Mouse (Mus musculus): Measurements from ENCODE around the gene Tep1. TPM values are rescaled to one million over a fixed set of nuclear protein-coding genes. Genes with fewer than 3 reads are reported as not detected.
"Not testable (repeated sequence)": the region's sequence is repeated elsewhere in the genome, so short reads cannot be mapped to it uniquely, and the experiment has no call there.

The Tep1 gene
- 1.6 and 1.7 TPM in 2 replicates for polyA plus RNA-seq (2015; fragmentation: Nextera tagmentation; extraction: Ambion mirVana)

GRCm38 (mm10) chr14:50869889-50870804 lies at the start of gene Tep1:
Tep1 (minus strand) TSS chr14:50870560.
- Histone ChIP-seq H3K9me3 (no peaks in the 10 kb centered on the region), H3K36me3 (no peaks in the 10 kb centered on the region), H3K27ac (replicated peaks) (peak within 1 kb of the TSS; percentile 35), H3K9ac (replicated peaks) (peak within 1 kb of the TSS; percentile 55), H3K27me3 (no peaks in the 10 kb centered on the region), H3K4me2 (replicated peaks) (peak within 1 kb of the TSS; percentile 74), H3K4me3 (peak within 1 kb of the TSS; percentile 50), H3K4me1 (peaks cover 5% of the 10 kb centered on the region)
- 7% methylated on average over 32 of the region's 32 CpGs for WGBS
- peak; percentile 86 for ATAC-seq (replicated peaks)

GRCm38 (mm10) chr14:50911356-50911755 lies 41.0 kb upstream of the Tep1 start:
- H3K27me3 ChIP-seq = no peaks in the 10 kb centered on the region
- peaks cover 42% of the 10 kb centered on the region for H3K36me3 ChIP-seq
- no peak overlapping the region for H3K4me3 ChIP-seq
- no peak overlapping the region for H3K4me2 ChIP-seq (replicated peaks)
- no peaks in the 10 kb centered on the region for H3K9me3 ChIP-seq
- no peak overlapping the region for H3K27ac ChIP-seq (replicated peaks)
- H3K9ac ChIP-seq (replicated peaks) = no peak overlapping the region
- H3K4me1 ChIP-seq = no peaks in the 10 kb centered on the region
- no peak for ATAC-seq (replicated peaks)
- whole genome bisulfite sequencing = 56% methylated on average over 3 of the region's 3 CpGs

- 78% methylated on average over 4 of the region's 4 CpGs for WGBS
Observed at GRCm38 (mm10) chr14:50908126-50908525, 37.8 kb upstream of the Tep1 start.

GRCm38 (mm10) chr14:50905327-50905726 lies 35.0 kb upstream of the Tep1 start:
- H3K27ac ChIP-seq (replicated peaks); H3K27me3 ChIP-seq; H3K9ac ChIP-seq (replicated peaks); H3K36me3 ChIP-seq; ATAC-seq (replicated peaks); H3K4me2 ChIP-seq (replicated peaks); H3K9me3 ChIP-seq; H3K4me3 ChIP-seq; H3K4me1 ChIP-seq: not testable (repeated sequence)

More at GRCm38 (mm10) chr14:50908126-50908525, 37.8 kb upstream of the Tep1 start:
- ATAC-seq (replicated peaks) = no peak
- peaks cover 14% of the 10 kb centered on the region for H3K36me3 ChIP-seq
- no peak overlapping the region for H3K4me2 ChIP-seq (replicated peaks)
- H3K4me3 ChIP-seq = no peak overlapping the region
- no peaks in the 10 kb centered on the region for H3K27me3 ChIP-seq
- H3K27ac ChIP-seq (replicated peaks) = no peak overlapping the region
- no peak overlapping the region for H3K9ac ChIP-seq (replicated peaks)
- H3K4me1 ChIP-seq = peaks cover 7% of the 10 kb centered on the region
- H3K9me3 ChIP-seq = no peaks in the 10 kb centered on the region

- Histone ChIP-seq H3K9me3 (no peaks in the 10 kb centered on the region), H3K36me3 (no peaks in the 10 kb centered on the region), H3K4me3 (no peak overlapping the region), H3K4me1 (peaks cover 7% of the 10 kb centered on the region), H3K27ac (replicated peaks) (no peak overlapping the region), H3K4me2 (replicated peaks) (no peak overlapping the region), H3K27me3 (no peaks in the 10 kb centered on the region), H3K9ac (replicated peaks) (no peak overlapping the region)
- 86% methylated on average over 4 of the region's 4 CpGs for WGBS
- no peak for ATAC-seq (replicated peaks)
Observed at GRCm38 (mm10) chr14:50904828-50905129, 34.4 kb upstream of the Tep1 start.

- H3K9me3 ChIP-seq = no peaks in the 10 kb centered on the region
- H3K4me1 ChIP-seq = peaks cover 7% of the 10 kb centered on the region
- H3K4me2 ChIP-seq (replicated peaks) = peak overlapping the region; percentile 56
- H3K4me3 ChIP-seq = peak overlapping the region; percentile 39
- H3K36me3 ChIP-seq = no peaks in the 10 kb centered on the region
- H3K27ac ChIP-seq (replicated peaks) = no peak overlapping the region; the same call in 1 of the 2 replicates
- H3K9ac ChIP-seq (replicated peaks) = peak overlapping the region; percentile 42
- WGBS = 4% methylated on average over 26 of the region's 26 CpGs
- peak; percentile 85 for ATAC-seq (replicated peaks)
- no peaks in the 10 kb centered on the region for H3K27me3 ChIP-seq
Observed at GRCm38 (mm10) chr14:50903973-50904827, 33.8 kb upstream of the Tep1 start.

- H3K9me3 ChIP-seq; ATAC-seq (replicated peaks); H3K4me2 ChIP-seq (replicated peaks); H3K27ac ChIP-seq (replicated peaks); H3K27me3 ChIP-seq; H3K4me3 ChIP-seq; H3K9ac ChIP-seq (replicated peaks); H3K36me3 ChIP-seq: not testable (repeated sequence)
- H3K4me1 ChIP-seq = peaks cover 13% of the 10 kb centered on the region
- 93% methylated on average over 2 of the region's 2 CpGs for WGBS
Observed at GRCm38 (mm10) chr14:50897992-50898391, 27.6 kb upstream of the Tep1 start.

- Histone ChIP-seq H3K27me3 (0 out of 2 replicates have a peak, but pooled peaks cover 8% of the 10 kb centered on the region), H3K9me3 (no peaks in the 10 kb centered on the region), H3K9ac (replicated peaks) (peak within 1 kb of the TSS; percentile 61), H3K4me1 (peaks cover 13% of the 10 kb centered on the region), H3K4me3 (peak within 1 kb of the TSS; percentile 52), H3K27ac (replicated peaks) (no peak within 1 kb of the TSS), H3K4me2 (replicated peaks) (peak within 1 kb of the TSS; percentile 95), H3K36me3 (no peaks in the 10 kb centered on the region)
- ATAC-seq (replicated peaks) = 0 out of 2 replicates have a peak, but pooled peaks have one; percentile 26
- 37% methylated on average over 7 of the region's 7 CpGs for WGBS
Observed at GRCm38 (mm10) chr14:50897374-50897765, 27.0 kb upstream of the Tep1 start, which contains the start of gene Klhl33. Klhl33 (minus strand) TSS chr14:50897507.

GRCm38 (mm10) chr14:50896747-50897373 lies 26.5 kb upstream of the Tep1 start:
- ATAC-seq (replicated peaks) = peak; percentile 75
- 16% methylated on average over 23 of the region's 23 CpGs for WGBS
- no peaks in the 10 kb centered on the region for H3K9me3 ChIP-seq
- H3K36me3 ChIP-seq = no peaks in the 10 kb centered on the region
- no peak overlapping the region for H3K27ac ChIP-seq (replicated peaks)
- peak overlapping the region; percentile 95 for H3K4me2 ChIP-seq (replicated peaks)
- peak overlapping the region; percentile 61 for H3K9ac ChIP-seq (replicated peaks)
- H3K27me3 ChIP-seq = 0 out of 2 replicates have a peak, but pooled peaks cover 8% of the 10 kb centered on the region
- peaks cover 13% of the 10 kb centered on the region for H3K4me1 ChIP-seq
- H3K4me3 ChIP-seq = peak overlapping the region; percentile 52

- ATAC-seq (replicated peaks) = peak; percentile 41
- H3K9ac ChIP-seq (replicated peaks) = peak overlapping the region; percentile 61
- 17% methylated on average over 19 of the region's 19 CpGs for WGBS
Observed at GRCm38 (mm10) chr14:50895985-50896746, 25.8 kb upstream of the Tep1 start.

GRCm38 (mm10) chr14:50895407-50895806 lies 25.0 kb upstream of the Tep1 start:
- Histone ChIP-seq H3K27ac (replicated peaks) (no peak overlapping the region), H3K4me2 (replicated peaks) (no peak overlapping the region), H3K9ac (replicated peaks) (no peak overlapping the region), H3K9me3 (no peaks in the 10 kb centered on the region), H3K4me1 (peaks cover 13% of the 10 kb centered on the region), H3K27me3 (0 out of 2 replicates have a peak, but pooled peaks cover 8% of the 10 kb centered on the region), H3K4me3 (no peak overlapping the region), H3K36me3 (no peaks in the 10 kb centered on the region)
- no peak for ATAC-seq (replicated peaks)

More at GRCm38 (mm10) chr14:50895985-50896746, 25.8 kb upstream of the Tep1 start:
- Histone ChIP-seq H3K36me3 (no peaks in the 10 kb centered on the region), H3K4me2 (replicated peaks) (peak overlapping the region; percentile 95), H3K4me1 (peaks cover 13% of the 10 kb centered on the region), H3K9me3 (no peaks in the 10 kb centered on the region), H3K27ac (replicated peaks) (no peak overlapping the region), H3K4me3 (peak overlapping the region; percentile 52), H3K27me3 (0 out of 2 replicates have a peak, but pooled peaks cover 8% of the 10 kb centered on the region)
